Mouse (Mus musculus) hindbrain, postnatal 0 days (tissue): ENCODE measurements at regions not wholly inside any gene's neighbourhood (a gene's known extent, or its start where the extent isn't known, plus 50 kb on each side); places are given as distances from the start of the nearest gene placed in this dataset.

Experiments
- ATAC-seq: fragments of 200-750 bp; cut with Nextera tagmentation; 2 replicates; pipeline ENCODE4 v1.8.0; 2017; ENCODE audit warnings: mild to moderate bottlenecking, moderate TSS enrichment, moderate library complexity
- DNase-seq: peaks from one replicate; pipeline ENCODE4 v3.0.0-alpha.2; 2015; ENCODE audit warnings: low spot score
- H3K27ac ChIP-seq: fragments of 300-500 bp; sonication (generic); 2 replicates; pipeline ENCODE4 v1.5.1; 2014; ENCODE audit warnings: mild to moderate bottlenecking
- H3K27me3 ChIP-seq: fragments of 300-500 bp; sonication (generic); 2 replicates; pipeline ENCODE4 v1.6.1; 2014; ENCODE audit warnings: low read length, mixed read lengths; ENCODE audit not compliant: insufficient read depth
- H3K36me3 ChIP-seq: fragments of 300-500 bp; sonication (generic); 2 replicates; pipeline ENCODE4 v1.6.1; 2014; ENCODE audit warnings: low read length, mixed read lengths; ENCODE audit not compliant: insufficient read depth
- H3K4me1 ChIP-seq: fragments of 300-500 bp; sonication (generic); 2 replicates; pipeline ENCODE4 v1.6.1; 2014; ENCODE audit warnings: antibody characterized with exemption, low read length, mixed read lengths; ENCODE audit not compliant: insufficient read depth
- H3K4me2 ChIP-seq: fragments of 300-500 bp; sonication (generic); 2 replicates; pipeline ENCODE4 v1.6.1; 2014; ENCODE audit warnings: low read depth, mild to moderate bottlenecking, low read length, moderate library complexity, mixed read lengths
- H3K4me3 ChIP-seq: fragments of 300-500 bp; sonication (generic); 2 replicates; pipeline ENCODE4 v1.5.1; 2014; ENCODE audit warnings: low read length
- H3K9ac ChIP-seq: fragments of 300-500 bp; sonication (generic); replicated peaks from 2 replicates; pipeline ENCODE4 v1.6.1; 2014; ENCODE audit warnings: mild to moderate bottlenecking, low read length, moderate library complexity, mixed read lengths
- H3K9me3 ChIP-seq: fragments of 300-500 bp; sonication (generic); 2 replicates; pipeline ENCODE4 v1.6.1; 2016; ENCODE audit warnings: low read length, mixed read lengths
- CTCF ChIP-seq: IDR thresholded peaks from 2 replicates; pipeline ENCODE4 v1.5.1; 2016; ENCODE audit warnings: antibody characterized with exemption, control low read depth, low read depth
- WGBS: fragments of 180-500 bp; shearing (Covaris S2); extraction: QIAGEN DNeasy Blood & Tissue Kit; methylation state at CpG from one replicate; pipeline ENCODE4 v1.1.7; 2014; 5-methylcytosine and 5-hydroxymethylcytosine counted together

- 45% methylated on average over 7 of the region's 7 CpGs for WGBS
- Histone ChIP-seq H3K4me3 (no peak overlapping the region), H3K9ac (no peak overlapping the region), H3K9me3 (no peaks in the 10 kb centered on the region), H3K27ac (0 out of 2 replicates have a peak overlapping the region, but pooled peaks have one; percentile 41), H3K36me3 (no peaks in the 10 kb centered on the region), H3K4me1 (no peaks in the 10 kb centered on the region), H3K4me2 (no peak overlapping the region), H3K27me3 (no peaks in the 10 kb centered on the region)
- TF ChIP-seq CTCF: no peak
- ATAC-seq (0 out of 2 replicates have a peak, but pooled peaks have one; percentile 40), DNase-seq (peak; percentile 39)
These were observed 649.3 kb downstream of the Hace1 start for GRCm38 (mm10) chr10:46226837-46227402.

DNA sequence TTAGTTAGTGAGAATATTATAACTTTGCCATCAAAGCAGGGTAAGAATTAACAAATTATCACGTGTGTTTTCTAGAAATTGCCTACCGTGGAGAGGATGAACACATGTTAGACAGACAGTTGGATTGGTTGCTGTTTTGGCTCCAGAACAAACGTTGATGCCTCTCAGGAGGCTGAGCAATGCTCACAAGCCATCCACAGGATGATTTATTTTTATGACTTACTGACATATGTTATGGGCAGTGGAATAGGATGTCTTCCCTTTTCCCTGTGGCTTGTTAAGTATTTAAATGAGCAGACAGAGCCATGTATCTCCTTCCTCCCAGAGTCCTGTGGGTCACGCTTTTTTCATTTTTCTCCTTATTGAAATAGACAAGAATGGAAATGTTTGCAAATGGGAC lies 652.0 kb downstream of the Hace1 start:
- Histone ChIP-seq H3K9me3 (no peaks in the 10 kb centered on the region), H3K4me2 (no peak overlapping the region)

DNA sequence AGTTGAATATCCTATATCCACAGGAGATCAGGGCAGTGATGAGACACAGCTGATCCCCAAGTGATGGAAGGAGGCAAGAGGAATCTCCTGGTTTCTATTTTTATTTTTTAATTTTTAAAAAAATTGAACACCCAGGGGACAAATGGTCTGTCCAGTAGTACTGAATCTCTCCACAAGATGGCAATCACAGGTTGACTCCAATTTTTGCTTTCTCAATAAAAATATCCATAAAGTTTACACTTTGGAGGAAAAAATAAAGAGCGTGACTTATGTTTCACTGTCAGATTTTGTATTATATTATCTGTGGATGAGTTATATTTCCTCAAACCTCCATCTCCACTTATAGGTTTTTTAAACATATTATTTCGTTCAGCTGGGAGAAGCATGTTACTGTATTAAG lies 658.0 kb downstream of the Hace1 start:
- H3K9me3 ChIP-seq: no peaks in the 10 kb centered on the region
- ATAC-seq: no peak
- peak; percentile 68 for DNase-seq
- no peak overlapping the region for H3K4me2 ChIP-seq
- H3K27me3 ChIP-seq: no peaks in the 10 kb centered on the region
- H3K27ac ChIP-seq: no peak overlapping the region
- TF ChIP-seq CTCF: peak; percentile 65
- H3K36me3 ChIP-seq: no peaks in the 10 kb centered on the region
- no peak overlapping the region for H3K4me3 ChIP-seq
- 62% methylated on average over 2 of the region's 2 CpGs for whole genome bisulfite sequencing
- no peaks in the 10 kb centered on the region for H3K4me1 ChIP-seq
- no peak overlapping the region for H3K9ac ChIP-seq

More for the DNA sequence above, 652.0 kb downstream of the Hace1 start:
- Histone ChIP-seq H3K27me3 (no peaks in the 10 kb centered on the region), H3K4me1 (no peaks in the 10 kb centered on the region), H3K9ac (no peak overlapping the region), H3K27ac (no peak overlapping the region), H3K36me3 (no peaks in the 10 kb centered on the region), H3K4me3 (no peak overlapping the region)
- no peak for TF ChIP-seq CTCF
- WGBS: 40% methylated on average over 4 of the region's 4 CpGs
- ATAC-seq (peak; percentile 40; the same call in 1 of the 2 replicates), DNase-seq (peak; percentile 52)

DNA sequence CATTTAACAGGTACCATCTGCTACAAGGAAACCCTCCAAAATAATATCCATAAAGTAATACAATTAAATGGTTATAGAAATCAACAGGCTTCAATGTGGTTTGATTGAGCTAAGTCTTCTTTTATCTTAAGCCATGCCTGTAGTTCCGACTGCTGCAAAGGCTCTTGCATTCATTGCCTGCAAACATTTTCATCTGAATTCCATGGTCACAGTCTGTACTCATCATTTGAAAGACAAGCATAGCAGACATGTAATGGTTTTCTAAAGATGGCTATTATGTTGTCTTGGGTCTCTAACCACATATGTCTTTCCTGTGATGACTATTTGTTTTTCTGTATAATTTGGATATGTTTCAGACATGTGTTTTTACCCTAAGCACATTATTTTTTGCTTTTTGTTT lies 677.9 kb downstream of the Hace1 start:
- 44% methylated on average over 1 of the region's 1 CpGs for WGBS
- Histone ChIP-seq H3K27ac (no peak overlapping the region), H3K4me1 (no peaks in the 10 kb centered on the region), H3K27me3 (no peaks in the 10 kb centered on the region), H3K4me2 (no peak overlapping the region), H3K36me3 (no peaks in the 10 kb centered on the region), H3K9ac (no peak overlapping the region), H3K9me3 (no peaks in the 10 kb centered on the region), H3K4me3 (no peak overlapping the region)
- ATAC-seq: no peak
- no peak for DNase-seq
- TF ChIP-seq CTCF: no peak

- Histone ChIP-seq H3K4me2 (no peak overlapping the region), H3K9me3 (no peaks in the 10 kb centered on the region), H3K4me1 (no peaks in the 10 kb centered on the region), H3K4me3 (no peak overlapping the region), H3K27me3 (no peaks in the 10 kb centered on the region), H3K27ac (no peak overlapping the region), H3K9ac (no peak overlapping the region), H3K36me3 (no peaks in the 10 kb centered on the region)
- 84% methylated on average over 1 of the region's 1 CpGs for WGBS
- DNase-seq (peak; percentile 4), ATAC-seq (no peak)
- no peak for TF ChIP-seq CTCF
These were observed 692.1 kb downstream of the Hace1 start for GRCm38 (mm10) chr10:46269710-46270109.

DNA sequence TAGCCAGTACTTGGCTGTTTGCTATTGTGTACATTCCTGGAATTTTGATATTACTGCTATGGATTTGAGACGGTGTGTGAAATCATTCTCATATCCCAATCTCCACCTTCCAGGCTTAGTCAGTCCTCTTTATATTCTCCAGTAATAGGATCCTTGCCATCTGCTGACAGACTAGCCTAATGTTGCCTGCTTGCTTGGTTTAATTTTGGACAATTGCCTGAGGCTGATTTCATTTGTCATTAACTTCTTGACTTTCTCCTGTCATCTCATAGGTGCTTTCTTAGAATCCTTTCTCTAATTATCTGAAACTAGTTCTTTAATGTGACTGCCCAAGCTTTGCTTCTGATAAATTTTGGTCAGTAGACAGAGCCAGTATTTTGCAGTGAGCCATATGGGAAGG lies 696.2 kb downstream of the Hace1 start:
- Histone ChIP-seq H3K27ac (no peak overlapping the region), H3K27me3 (no peaks in the 10 kb centered on the region), H3K4me1 (no peaks in the 10 kb centered on the region), H3K4me2 (no peak overlapping the region), H3K9ac (no peak overlapping the region), H3K4me3 (no peak overlapping the region), H3K9me3 (no peaks in the 10 kb centered on the region), H3K36me3 (no peaks in the 10 kb centered on the region)
- WGBS: 49% methylated on average over 1 of the region's 1 CpGs
- no peak for ATAC-seq
- TF ChIP-seq CTCF: no peak
- peak; percentile 43 for DNase-seq

- DNase-seq (no peak), ATAC-seq (no peak)
- TF ChIP-seq CTCF: no peak
- H3K4me2 ChIP-seq: no peak overlapping the region
- no peak overlapping the region for H3K4me3 ChIP-seq
- no peaks in the 10 kb centered on the region for H3K36me3 ChIP-seq
- H3K4me1 ChIP-seq: no peaks in the 10 kb centered on the region
- 77% methylated on average over 5 of the region's 5 CpGs for WGBS
- no peak overlapping the region for H3K27ac ChIP-seq
- no peaks in the 10 kb centered on the region for H3K27me3 ChIP-seq
- H3K9me3 ChIP-seq: no peaks in the 10 kb centered on the region
- H3K9ac ChIP-seq: no peak overlapping the region
These were observed 716.7 kb downstream of the Hace1 start for GRCm38 (mm10) chr10:46294290-46294689.
